Mouse (Mus musculus) neutrophil, adult 83 days (primary cell): Measurements from ENCODE around the gene Trim59. TPM values are rescaled to one million over a fixed set of nuclear protein-coding genes. Genes with fewer than 3 reads are reported as not detected.

ENCODE experiments used
- total RNA-seq, 2 experiments: library from RNA; stranded (reverse); gene quantifications; one replicate each; pipeline ENCODE4 v1.2.4; 2023

Trim59 gene
- total RNA-seq: 10 to 100 TPM; 33.9 to 34.4 TPM

GRCm38 (mm10) chr3:69044645-69045399 lies at the start of gene Trim59:
TSS of gene Trim59 (minus strand) at chr3:69044755.

GRCm38 (mm10) chr3:69004437-69005337 lies 39.9 kb downstream of the Trim59 start, which contains the start of the genes Ift80 and Smc4:
TSS of gene Ift80 (minus strand) at chr3:69004570.
TSS of gene Smc4 (plus strand) at chr3:69004738.

Other genes starting within 250 kb of the Trim59 start
- not detected for gene 1110032F04Rik, start 175.2 kb downstream of the Trim59 start, total RNA-seq
- 10 to 100 TPM; 10.9 to 16.2 TPM for gene Ift80, start 40.2 kb downstream of the Trim59 start, total RNA-seq
- gene Smc4, start 40.0 kb downstream of the Trim59 start, total RNA-seq: 100 to 1,000 TPM; 148 to 163 TPM
- 10 to 100 TPM; 82.4 to 97.3 TPM for gene Kpna4, start 82.4 kb upstream of the Trim59 start, total RNA-seq
- gene Arl14, start 177.7 kb upstream of the Trim59 start, total RNA-seq: under 1 TPM in 1 of 2 experiments, not detected in 1; 0.28 TPM